ENCODE assay signal across 8 mouse cellular contexts in genomic region chr9:57072989-57073789, GRCm38 (mm10). TPM values are rescaled to one million over a fixed set of nuclear protein-coding genes. Genes with fewer than 3 reads are reported as not detected.
DNase-seq lines count a peak whose midpoint lies in the region; ATAC-seq and TF ChIP-seq lines count a peak whose summit lies in the region.

No protein-coding gene starts in this region.

- H3K4me2 ChIP-seq in forebrain, embryonic 12.5 days = peak overlapping the region; percentile 77
- peak overlapping the region; percentile 96 for H3K4me2 ChIP-seq in heart, postnatal 0 days (ENCODE audit: low read depth, low read length)
- H3K4me2 ChIP-seq in liver, embryonic 16.5 days (ENCODE audit: low read depth, low read length) = peak overlapping the region; percentile 95
- H3K4me2 ChIP-seq in neural tube, embryonic 13.5 days = peak overlapping the region; percentile 94

- no peak for TF ChIP-seq CTCF in E14TG2a.4 (conservative IDR thresholded peaks at IDR 0.05; ENCODE audit: low read length)
- peak; percentile 78 for TF ChIP-seq CTCF in heart, postnatal 0 days (IDR thresholded peaks at IDR 0.05; ENCODE audit: low read depth)
- peak; percentile 5; the same call in 1 of the 2 replicates for TF ChIP-seq CTCF in testis, adult 2 months (IDR thresholded peaks at IDR 0.05; ENCODE audit: control insufficient read depth, insufficient read depth, insufficient replicate concordance, low read depth, low read length)

- peak overlapping the region; percentile 98 for H3K4me3 ChIP-seq in E14TG2a.4 (replicated peaks; ENCODE audit: low read length)
- peak overlapping the region; percentile 95 for H3K4me3 ChIP-seq in forebrain, embryonic 12.5 days (replicated peaks)
- H3K4me3 ChIP-seq in heart, postnatal 0 days (ENCODE audit: low read depth, low read length) = peak overlapping the region; percentile 88
- H3K4me3 ChIP-seq in liver, embryonic 16.5 days (ENCODE audit: low read depth, low read length) = peak overlapping the region; percentile 64
- peak overlapping the region; percentile 67 for H3K4me3 ChIP-seq in neural tube, embryonic 13.5 days
- H3K4me3 ChIP-seq in testis, adult 2 months (ENCODE audit: control insufficient read depth, low read depth, low read length) = peak overlapping the region; percentile 92

- no peaks in the 10 kb centered on the region for H3K27me3 ChIP-seq in E14TG2a.4 (ENCODE audit: insufficient read depth, low read length)
- no peaks in the 10 kb centered on the region for H3K27me3 ChIP-seq in forebrain, embryonic 12.5 days
- H3K27me3 ChIP-seq in heart, postnatal 0 days (ENCODE audit: control insufficient read depth, insufficient read depth, low read length) = no peaks in the 10 kb centered on the region
- H3K27me3 ChIP-seq in liver, embryonic 16.5 days (ENCODE audit: control insufficient read depth, insufficient read depth, low read depth, low read length) = no peaks in the 10 kb centered on the region
- H3K27me3 ChIP-seq in neural tube, embryonic 13.5 days = no peaks in the 10 kb centered on the region
- no peaks in the 10 kb centered on the region; the same call in 1 of the 2 replicates for H3K27me3 ChIP-seq in testis, adult 2 months (ENCODE audit: control insufficient read depth, insufficient read depth, low read length)

- peak overlapping the region; percentile 81 for H3K9ac ChIP-seq in forebrain, embryonic 12.5 days
- peak overlapping the region; percentile 71 for H3K9ac ChIP-seq in heart, postnatal 0 days (replicated peaks; ENCODE audit: low read depth, low read length)
- peak overlapping the region; percentile 84 for H3K9ac ChIP-seq in liver, embryonic 16.5 days (ENCODE audit: low read depth, low read length)
- H3K9ac ChIP-seq in neural tube, embryonic 13.5 days = peak overlapping the region; percentile 83

- H3K27ac ChIP-seq in forebrain, embryonic 12.5 days = peak overlapping the region; percentile 99
- peak overlapping the region; percentile 99 for H3K27ac ChIP-seq in heart, postnatal 0 days (ENCODE audit: low read depth)
- H3K27ac ChIP-seq in liver, embryonic 16.5 days (ENCODE audit: low read length) = peak overlapping the region; percentile 99
- peak overlapping the region; percentile 98 for H3K27ac ChIP-seq in neural tube, embryonic 13.5 days (replicated peaks)
- peak overlapping the region; percentile 81 for H3K27ac ChIP-seq in testis, adult 2 months (ENCODE audit: control insufficient read depth, insufficient read depth, low read depth, low read length)

- no peaks in the 10 kb centered on the region for H3K9me3 ChIP-seq in E14TG2a.4 (ENCODE audit: low read length)
- H3K9me3 ChIP-seq in forebrain, embryonic 12.5 days = no peaks in the 10 kb centered on the region
- no peaks in the 10 kb centered on the region for H3K9me3 ChIP-seq in heart, postnatal 0 days (replicated peaks; ENCODE audit: control insufficient read depth, low read length)
- no peaks in the 10 kb centered on the region for H3K9me3 ChIP-seq in liver, embryonic 16.5 days (replicated peaks; ENCODE audit: control insufficient read depth, low read length)
- no peaks in the 10 kb centered on the region for H3K9me3 ChIP-seq in neural tube, embryonic 13.5 days

- TF ChIP-seq POLR2A in testis, adult 2 months (IDR thresholded peaks at IDR 0.05; ENCODE audit: control insufficient read depth, low read depth, low read length) = peak; percentile 64

- TF ChIP-seq EP300 in heart, postnatal 0 days (IDR thresholded peaks at IDR 0.05; ENCODE audit: low read depth) = 0 out of 2 replicates have a peak, but pooled peaks have one; percentile 68

- H3K36me3 ChIP-seq in E14TG2a.4 (ENCODE audit: insufficient read depth, low read length) = peaks cover 5% of the 10 kb centered on the region; the same call in 1 of the 2 replicates
- no peaks in the 10 kb centered on the region for H3K36me3 ChIP-seq in forebrain, embryonic 12.5 days (replicated peaks)
- no peaks in the 10 kb centered on the region for H3K36me3 ChIP-seq in heart, postnatal 0 days (replicated peaks; ENCODE audit: control insufficient read depth, insufficient read depth, low read length)
- no peaks in the 10 kb centered on the region for H3K36me3 ChIP-seq in liver, embryonic 16.5 days (ENCODE audit: control insufficient read depth, insufficient read depth)
- no peaks in the 10 kb centered on the region; the same call in 1 of the 2 replicates for H3K36me3 ChIP-seq in neural tube, embryonic 13.5 days
- no peaks in the 10 kb centered on the region for H3K36me3 ChIP-seq in testis, adult 2 months (ENCODE audit: control insufficient read depth, insufficient read depth, low read length)

- WGBS in forebrain, embryonic 12.5 days = under 1% methylated on average over 54 of the region's 54 CpGs
- WGBS in heart, postnatal 0 days = under 1% methylated on average over 54 of the region's 54 CpGs
- WGBS in liver, embryonic 16.5 days (ENCODE audit: insufficient replicate concordance) = under 1% methylated on average over 53 of the region's 54 CpGs
- WGBS in neural tube, embryonic 13.5 days = under 1% methylated on average over 54 of the region's 54 CpGs

- peaks cover 37% of the 10 kb centered on the region for H3K4me1 ChIP-seq in E14TG2a.4 (replicated peaks; ENCODE audit: low read depth, low read length)
- peaks cover 31% of the 10 kb centered on the region for H3K4me1 ChIP-seq in forebrain, embryonic 12.5 days
- peaks cover 11% of the 10 kb centered on the region for H3K4me1 ChIP-seq in heart, postnatal 0 days (ENCODE audit: control insufficient read depth, insufficient read depth)
- H3K4me1 ChIP-seq in liver, embryonic 16.5 days (ENCODE audit: control insufficient read depth, low read depth, low read length) = peaks cover 52% of the 10 kb centered on the region
- peaks cover 41% of the 10 kb centered on the region for H3K4me1 ChIP-seq in neural tube, embryonic 13.5 days (replicated peaks)
- H3K4me1 ChIP-seq in testis, adult 2 months (ENCODE audit: control insufficient read depth, insufficient read depth, low read length) = peaks cover 18% of the 10 kb centered on the region

- peak; percentile 100 for DNase-seq in c-Kit-positive CD71-positive TER-119-positive erythroid progenitor cells, embryonic 14.5 days (ENCODE audit: low spot score)
- peak; percentile 100 for DNase-seq in heart, postnatal 0 days (ENCODE audit: low spot score)
- DNase-seq in kidney, postnatal 4 days = peak; percentile 95 to 98

- peak; percentile 70 for ATAC-seq in forebrain, embryonic 12.5 days (ENCODE audit: low FRiP score)
- peak; percentile 68 for ATAC-seq in heart, postnatal 0 days (ENCODE audit: insufficient read depth, low read depth)
- peak; percentile 59 for ATAC-seq in liver, embryonic 16.5 days (ENCODE audit: low read depth)
- peak; percentile 66 for ATAC-seq in neural tube, embryonic 13.5 days (ENCODE audit: low read depth)

RNA-seq across cellular contexts. Expression of gene Sin3a, which starts 1.3 kb away (rescaled TPM):
- 42.1 and 52.7 TPM in 2 replicates for polyA plus RNA-seq in forebrain, embryonic 12.5 days (2016; fragmentation: Nextera tagmentation; extraction: Ambion mirVana)
- total RNA-seq in heart, postnatal 0 days (2014; rRNA removed; ENCODE audit: low replicate concordance) = 27.9 and 39.6 TPM in 2 replicates
- 9.7 and 12.1 TPM in 2 replicates for polyA plus RNA-seq in heart, postnatal 0 days (2015; fragmentation: Nextera tagmentation; extraction: Ambion mirVana)
- 13.4 and 14.5 TPM in 2 replicates for polyA plus RNA-seq in liver, embryonic 16.5 days (2015; fragmentation: Nextera tagmentation; extraction: Ambion mirVana)
- polyA plus RNA-seq in neural tube, embryonic 13.5 days (2015; fragmentation: Nextera tagmentation; extraction: Ambion mirVana) = 23.0 and 28.1 TPM in 2 replicates
- 86.9 and 99.2 TPM in 2 replicates for polyA plus RNA-seq in testis, adult 2 months (2012; rRNA removed)

RNA-seq across cellular contexts. Expression of gene Man2c1, which starts 57.3 kb away (rescaled TPM):
- 50.8 and 52.1 TPM in 2 replicates for polyA plus RNA-seq in forebrain, embryonic 12.5 days (2016; fragmentation: Nextera tagmentation; extraction: Ambion mirVana)
- 106 and 138 TPM in 2 replicates for total RNA-seq in heart, postnatal 0 days (2014; rRNA removed; ENCODE audit: low replicate concordance)
- polyA plus RNA-seq in heart, postnatal 0 days (2015; fragmentation: Nextera tagmentation; extraction: Ambion mirVana) = 31.8 and 35.6 TPM in 2 replicates
- polyA plus RNA-seq in liver, embryonic 16.5 days (2015; fragmentation: Nextera tagmentation; extraction: Ambion mirVana) = 18.6 and 21.2 TPM in 2 replicates
- polyA plus RNA-seq in neural tube, embryonic 13.5 days (2015; fragmentation: Nextera tagmentation; extraction: Ambion mirVana) = 55.8 and 77.2 TPM in 2 replicates
- polyA plus RNA-seq in testis, adult 2 months (2012; rRNA removed) = 192 and 208 TPM in 2 replicates

Comparison
In these comparisons a context has a peak if more than half of its experiments do, and no peak if none do; other contexts are left out.
1. Peak in every context shown above with its lines: DNase-seq, ATAC-seq, H3K4me3 ChIP-seq and H3K27ac ChIP-seq.